Mouse (Mus musculus) granulocyte monocyte progenitor cell, adult 5-6 weeks (primary cell): ENCODE data around the gene Olfr596. TPM values are rescaled to one million over a fixed set of nuclear protein-coding genes. Genes with fewer than 3 reads are reported as not detected.
"Not testable (repeated sequence)": the region's sequence is repeated elsewhere in the genome, so short reads cannot be mapped to it uniquely, and the experiment has no call there.

ENCODE experiments used
- ATAC-seq: replicated peaks from 2 replicates; pipeline ENCODE4 v1.8.0; 2016; ENCODE audit warnings: mild to moderate bottlenecking, moderate TSS enrichment, inconsistent platforms; ENCODE audit not compliant: poor library complexity, severe bottlenecking
- total RNA-seq, 2 experiments: library from RNA; stranded (forward) in 1 of 2; stranded (reverse) in 1 of 2; fragments of 200-712, 200-1000 nt in 1 of 2; fragments of >200 nt in 1 of 2; fragmentation: Nextera tagmentation in 1 of 2; gene quantifications; 2 replicates each; pipeline ENCODE4 v1.2.3; 2014 to 2017

Olfr596 gene
- not detected in 2 replicates for total RNA-seq (2014; fragmentation: Nextera tagmentation)
- total RNA-seq (2017), result not detected in 2 replicates

DNA sequence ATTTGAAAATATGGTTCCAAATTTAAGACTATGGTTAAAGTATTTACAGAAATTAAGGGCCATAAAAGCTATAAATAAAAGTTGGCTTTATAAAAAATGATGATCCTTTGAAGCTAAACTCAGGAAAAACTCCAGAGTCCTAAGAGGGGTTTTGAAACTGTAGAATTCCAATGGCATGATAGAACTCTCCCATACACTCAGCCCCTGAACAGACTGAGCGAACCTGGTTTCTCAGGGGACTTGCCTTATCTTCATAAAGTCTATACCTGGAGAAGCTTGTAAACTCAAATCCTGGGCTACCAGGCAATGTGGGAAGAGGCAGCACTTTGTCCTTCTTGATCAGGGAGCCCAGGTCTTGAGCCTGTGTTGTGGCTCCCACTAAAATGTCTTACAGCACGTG is at the start of gene Olfr596:
Gene Olfr596 (plus strand): TSS at position 301 of the 400 bp plus-strand sequence.
- not testable (repeated sequence) for ATAC-seq

DNA sequence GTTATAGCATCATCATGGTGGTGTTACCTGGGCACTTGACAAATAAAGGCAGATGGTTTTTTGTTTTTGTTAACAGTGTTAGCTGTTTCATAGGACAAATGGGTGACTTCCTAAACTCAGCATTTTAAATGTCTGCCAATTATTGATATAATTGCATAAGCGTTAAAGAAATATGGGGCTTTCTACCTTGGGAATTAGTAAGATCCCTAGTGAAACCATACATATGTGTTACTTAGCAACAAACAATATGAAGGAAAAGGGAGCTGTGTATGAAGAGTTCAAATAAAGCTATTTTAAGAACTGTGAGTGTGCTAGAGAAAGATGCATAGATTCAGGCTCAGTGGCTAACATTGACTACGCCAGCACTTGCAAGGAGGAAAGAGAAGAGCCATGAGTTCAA is 10.6 kb downstream of the Olfr596 start, which contains the start of gene Olfr597:
Gene Olfr597 (plus strand): TSS at position 301 of the 400 bp plus-strand sequence.
- not testable (repeated sequence) for ATAC-seq

DNA sequence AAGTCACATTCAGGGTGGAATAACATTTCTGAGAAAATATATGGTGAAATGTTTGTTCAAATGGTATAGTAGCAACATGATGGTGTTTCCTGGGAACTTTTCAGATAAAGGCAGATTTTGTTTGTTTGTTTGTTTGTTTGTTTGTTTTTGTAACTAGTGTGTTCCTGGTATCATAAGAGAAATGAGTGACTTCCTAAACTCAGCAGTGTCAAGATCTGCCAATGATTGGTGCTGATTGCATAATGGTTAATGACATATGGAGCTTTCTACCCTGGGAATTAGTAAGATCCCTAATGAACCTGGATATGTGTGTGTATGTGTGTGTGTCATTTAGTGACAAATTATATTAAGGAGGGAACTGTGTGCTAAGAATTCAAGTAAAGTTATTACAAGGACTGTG is 17.8 kb downstream of the Olfr596 start, which contains the start of gene Olfr598:
Gene Olfr598 (plus strand): TSS at position 301 of the 400 bp plus-strand sequence.
- ATAC-seq, result no peak

DNA sequence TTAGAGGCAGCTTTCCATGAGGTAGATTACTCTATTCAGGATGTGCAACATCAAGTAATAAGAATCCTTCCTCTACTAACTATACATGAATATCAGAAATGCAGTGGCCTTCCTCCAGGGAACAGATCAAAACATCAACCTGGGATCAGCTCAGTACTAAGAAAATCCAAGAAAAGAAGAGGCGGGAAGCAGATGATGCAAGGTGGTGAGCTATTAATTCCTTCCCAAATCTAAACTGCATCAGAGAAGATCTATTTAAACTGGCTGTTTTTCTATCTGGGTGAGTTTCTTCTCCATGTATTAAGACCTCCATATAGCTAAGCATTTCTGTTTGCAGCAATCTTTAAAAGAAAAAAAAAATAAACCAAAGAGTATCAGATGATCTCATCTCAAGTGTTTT is 30.2 kb downstream of the Olfr596 start, which contains the start of gene Olfr599:
Gene Olfr599 (plus strand): TSS at position 301 of the 400 bp plus-strand sequence.
- ATAC-seq, result no peak

DNA sequence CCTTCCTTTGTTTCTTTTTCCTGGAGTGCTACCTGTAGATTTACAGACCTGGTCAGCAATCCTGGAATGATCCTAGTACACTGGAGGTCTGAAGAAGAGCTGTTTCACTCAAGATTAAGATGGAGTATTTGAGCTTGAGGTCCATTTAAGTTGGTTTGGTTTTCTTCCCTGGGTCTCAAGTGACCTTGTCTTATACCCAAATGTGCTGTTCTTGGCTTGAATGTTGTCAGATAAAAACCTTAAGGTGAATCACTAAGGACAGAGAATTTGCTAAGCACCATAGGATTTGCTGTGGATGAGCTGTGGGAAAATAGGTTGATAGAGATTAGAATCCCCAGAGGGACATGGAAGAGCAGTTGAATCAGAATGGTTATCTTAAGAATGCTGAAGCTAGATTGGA is 44.1 kb downstream of the Olfr596 start, which contains the start of gene Olfr600:
Gene Olfr600 (minus strand): TSS at position 101 of the 400 bp plus-strand sequence.
- ATAC-seq, result no peak

Other genes with a start within 250 kb of the Olfr596 start
- gene Olfr584, start 223.8 kb upstream of the Olfr596 start, total RNA-seq (2014; fragmentation: Nextera tagmentation), result not detected in 2 replicates
- gene Olfr584, start 223.8 kb upstream of the Olfr596 start, total RNA-seq (2017), result not detected in 2 replicates
- not detected in 2 replicates for gene Olfr585, start 207.9 kb upstream of the Olfr596 start, total RNA-seq (2014; fragmentation: Nextera tagmentation)
- gene Olfr585, start 207.9 kb upstream of the Olfr596 start, total RNA-seq (2017), result not detected in 2 replicates
- not detected in 2 replicates for gene Olfr586, start 180.0 kb upstream of the Olfr596 start, total RNA-seq (2014; fragmentation: Nextera tagmentation)
- not detected in 2 replicates for gene Olfr586, start 180.0 kb upstream of the Olfr596 start, total RNA-seq (2017)
- gene Olfr588-ps1, start 164.8 kb upstream of the Olfr596 start, total RNA-seq (2014; fragmentation: Nextera tagmentation), result not detected in 2 replicates
- gene Olfr588-ps1, start 164.8 kb upstream of the Olfr596 start, total RNA-seq (2017), result not detected in 2 replicates
- gene Olfr589, start 149.3 kb upstream of the Olfr596 start, total RNA-seq (2014; fragmentation: Nextera tagmentation), result not detected in 2 replicates
- gene Olfr589, start 149.3 kb upstream of the Olfr596 start, total RNA-seq (2017), result not detected in 2 replicates
- gene Olfr591, start 127.3 kb upstream of the Olfr596 start, total RNA-seq (2014; fragmentation: Nextera tagmentation), result not detected in 2 replicates
- gene Olfr591, start 127.3 kb upstream of the Olfr596 start, total RNA-seq (2017), result not detected in 2 replicates
- not detected in 2 replicates for gene Olfr592, start 120.8 kb upstream of the Olfr596 start, total RNA-seq (2014; fragmentation: Nextera tagmentation)
- not detected in 2 replicates for gene Olfr592, start 120.8 kb upstream of the Olfr596 start, total RNA-seq (2017)
- not detected in 2 replicates for gene Olfr593, start 93.8 kb upstream of the Olfr596 start, total RNA-seq (2014; fragmentation: Nextera tagmentation)
- gene Olfr593, start 93.8 kb upstream of the Olfr596 start, total RNA-seq (2017), result not detected in 2 replicates
- gene Olfr594, start 88.7 kb upstream of the Olfr596 start, total RNA-seq (2014; fragmentation: Nextera tagmentation), result not detected in 2 replicates
- gene Olfr594, start 88.7 kb upstream of the Olfr596 start, total RNA-seq (2017), result not detected in 2 replicates
- not detected in 2 replicates for gene Usp17ld, start 53.1 kb upstream of the Olfr596 start, total RNA-seq (2014; fragmentation: Nextera tagmentation)
- not detected in 2 replicates for gene Usp17ld, start 53.1 kb upstream of the Olfr596 start, total RNA-seq (2017)
- not detected in 2 replicates for gene Olfr597, start 10.7 kb downstream of the Olfr596 start, total RNA-seq (2014; fragmentation: Nextera tagmentation)
- not detected in 2 replicates for gene Olfr597, start 10.7 kb downstream of the Olfr596 start, total RNA-seq (2017)
- not detected in 2 replicates for gene Olfr598, start 17.9 kb downstream of the Olfr596 start, total RNA-seq (2014; fragmentation: Nextera tagmentation)
- not detected in 2 replicates for gene Olfr598, start 17.9 kb downstream of the Olfr596 start, total RNA-seq (2017)
- not detected in 2 replicates for gene Olfr599, start 30.3 kb downstream of the Olfr596 start, total RNA-seq (2014; fragmentation: Nextera tagmentation)
- gene Olfr599, start 30.3 kb downstream of the Olfr596 start, total RNA-seq (2017), result not detected in 2 replicates
- not detected in 2 replicates for gene Olfr600, start 44.0 kb downstream of the Olfr596 start, total RNA-seq (2014; fragmentation: Nextera tagmentation)
- gene Olfr600, start 44.0 kb downstream of the Olfr596 start, total RNA-seq (2017), result not detected in 2 replicates
- gene Olfr601, start 57.0 kb downstream of the Olfr596 start, total RNA-seq (2014; fragmentation: Nextera tagmentation), result not detected in 2 replicates
- gene Olfr601, start 57.0 kb downstream of the Olfr596 start, total RNA-seq (2017), result not detected in 2 replicates
- gene Olfr603, start 80.5 kb downstream of the Olfr596 start, total RNA-seq (2014; fragmentation: Nextera tagmentation), result not detected in 2 replicates
- gene Olfr603, start 80.5 kb downstream of the Olfr596 start, total RNA-seq (2017), result not detected in 2 replicates
- gene Usp17lc, start 109.4 kb downstream of the Olfr596 start, total RNA-seq (2014; fragmentation: Nextera tagmentation), result not detected in 2 replicates
- not detected in 2 replicates for gene Usp17lc, start 109.4 kb downstream of the Olfr596 start, total RNA-seq (2017)
- gene Olfr605, start 139.8 kb downstream of the Olfr596 start, total RNA-seq (2014; fragmentation: Nextera tagmentation), result not detected in 2 replicates
- not detected in 2 replicates for gene Olfr605, start 139.8 kb downstream of the Olfr596 start, total RNA-seq (2017)
- not detected in 2 replicates for gene Olfr606, start 143.4 kb downstream of the Olfr596 start, total RNA-seq (2014; fragmentation: Nextera tagmentation)
- gene Olfr606, start 143.4 kb downstream of the Olfr596 start, total RNA-seq (2017), result not detected in 2 replicates
- not detected in 2 replicates for gene Olfr607, start 158.5 kb downstream of the Olfr596 start, total RNA-seq (2014; fragmentation: Nextera tagmentation)
- gene Olfr607, start 158.5 kb downstream of the Olfr596 start, total RNA-seq (2017), result not detected in 2 replicates
- not detected in 2 replicates for gene Olfr608, start 164.2 kb downstream of the Olfr596 start, total RNA-seq (2014; fragmentation: Nextera tagmentation)
- gene Olfr608, start 164.2 kb downstream of the Olfr596 start, total RNA-seq (2017), result not detected in 2 replicates
- gene Olfr609, start 192.4 kb downstream of the Olfr596 start, total RNA-seq (2014; fragmentation: Nextera tagmentation), result not detected in 2 replicates
- gene Olfr609, start 192.4 kb downstream of the Olfr596 start, total RNA-seq (2017), result not detected in 2 replicates
- not detected in 2 replicates for gene Olfr610, start 206.5 kb downstream of the Olfr596 start, total RNA-seq (2014; fragmentation: Nextera tagmentation)
- not detected in 2 replicates for gene Olfr610, start 206.5 kb downstream of the Olfr596 start, total RNA-seq (2017)
- not detected in 2 replicates for gene Olfr611, start 215.2 kb downstream of the Olfr596 start, total RNA-seq (2014; fragmentation: Nextera tagmentation)
- gene Olfr611, start 215.2 kb downstream of the Olfr596 start, total RNA-seq (2017), result not detected in 2 replicates
- gene Olfr612, start 237.1 kb downstream of the Olfr596 start, total RNA-seq (2014; fragmentation: Nextera tagmentation), result not detected in 2 replicates
- gene Olfr612, start 237.1 kb downstream of the Olfr596 start, total RNA-seq (2017), result not detected in 2 replicates
- not detected in 2 replicates for gene Olfr613, start 242.4 kb downstream of the Olfr596 start, total RNA-seq (2014; fragmentation: Nextera tagmentation)
- not detected in 2 replicates for gene Olfr613, start 242.4 kb downstream of the Olfr596 start, total RNA-seq (2017)